Mouse (Mus musculus) heart, adult 9 months (tissue): ENCODE measurements around the gene Arid1b.

Experiments
- DNase-seq, 2 experiments: peaks; one replicate each; pipeline ENCODE4 v3.0.0; 2022; ENCODE audit warnings: low spot score in 2 of 2

The Arid1b gene

DNA sequence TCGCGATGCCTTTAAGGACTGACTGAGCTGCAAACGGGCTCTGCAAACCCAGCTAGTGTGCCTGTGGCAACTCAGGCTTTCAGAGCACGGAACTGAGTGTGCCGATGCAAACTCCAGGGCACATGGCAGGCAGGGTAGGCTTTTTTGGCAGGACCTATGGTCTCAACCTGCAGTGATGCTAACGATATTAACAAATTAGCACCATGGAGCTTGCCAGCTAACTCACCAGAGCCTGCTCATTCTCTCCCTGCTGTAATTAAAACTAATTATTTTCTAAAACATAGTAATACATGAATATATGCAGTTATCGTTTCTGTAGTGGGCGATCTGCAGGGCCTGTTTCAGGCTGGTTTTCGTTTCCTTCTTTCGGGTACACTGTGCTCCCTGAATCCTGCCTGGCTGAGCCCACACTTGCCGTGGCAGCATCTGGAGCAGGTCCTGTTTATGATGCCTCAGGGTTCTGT is 316.3 kb downstream of the Arid1b start:
- no peak for DNase-seq

DNA sequence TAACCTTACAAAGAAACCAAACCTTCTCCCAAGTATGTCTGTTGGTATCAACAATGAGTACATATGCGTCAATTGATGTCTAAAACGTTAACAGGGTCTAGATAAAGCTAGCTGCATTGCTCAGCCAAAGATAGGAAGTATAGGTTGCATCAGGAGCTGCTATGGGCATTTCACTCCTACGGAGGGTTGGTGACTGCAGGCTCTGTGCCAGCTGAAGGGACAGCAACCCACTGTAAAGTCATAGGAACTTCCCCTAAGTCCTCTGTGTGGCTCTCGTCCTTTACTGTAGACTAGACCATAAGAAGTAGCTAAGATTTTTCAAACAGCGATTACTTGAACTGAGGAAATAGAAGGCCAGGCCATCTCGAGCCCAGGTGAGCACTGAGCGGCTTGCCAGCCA is 316.9 kb downstream of the Arid1b start:
- DNase-seq: no peak

DNA sequence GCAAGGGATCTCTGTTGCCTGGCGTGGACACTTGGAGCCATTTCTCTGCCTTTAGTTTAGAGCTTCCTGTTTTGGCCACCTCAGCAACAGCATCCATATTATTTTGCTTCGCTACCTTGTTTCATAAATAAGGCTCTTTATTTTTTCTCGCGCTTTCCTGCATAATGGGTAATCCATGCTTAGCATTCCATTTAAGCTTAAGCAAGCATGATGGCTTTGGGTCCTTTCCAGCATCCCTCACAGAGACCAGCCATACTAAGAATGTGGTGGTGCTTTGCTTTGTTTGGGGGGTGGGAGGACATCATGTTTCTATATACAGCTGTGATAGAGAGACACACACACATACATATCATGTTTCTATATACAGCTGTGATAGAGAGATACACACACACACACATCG is 318.2 kb downstream of the Arid1b start:
- DNase-seq: no peak

DNA sequence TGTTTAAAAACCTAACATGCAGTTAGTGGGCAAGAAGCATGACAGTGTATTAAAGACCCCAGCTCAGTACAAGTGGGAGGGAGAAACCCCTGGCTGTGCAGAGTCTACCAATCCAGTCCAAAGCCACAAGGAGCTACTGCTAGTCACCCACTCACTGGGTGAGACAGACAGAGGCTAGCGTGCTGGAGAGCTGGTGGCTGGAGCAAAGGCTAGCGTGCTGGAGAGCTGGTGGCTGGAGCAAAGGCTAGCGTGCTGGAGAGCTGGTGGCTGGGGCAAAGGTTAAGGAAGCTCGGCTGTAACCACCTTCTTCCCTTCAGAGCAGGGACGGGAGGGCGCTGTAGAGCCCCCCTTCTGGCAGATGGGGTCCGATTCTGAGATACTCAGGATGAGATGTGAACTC is 320.6 kb downstream of the Arid1b start:
- DNase-seq: no peak

DNA sequence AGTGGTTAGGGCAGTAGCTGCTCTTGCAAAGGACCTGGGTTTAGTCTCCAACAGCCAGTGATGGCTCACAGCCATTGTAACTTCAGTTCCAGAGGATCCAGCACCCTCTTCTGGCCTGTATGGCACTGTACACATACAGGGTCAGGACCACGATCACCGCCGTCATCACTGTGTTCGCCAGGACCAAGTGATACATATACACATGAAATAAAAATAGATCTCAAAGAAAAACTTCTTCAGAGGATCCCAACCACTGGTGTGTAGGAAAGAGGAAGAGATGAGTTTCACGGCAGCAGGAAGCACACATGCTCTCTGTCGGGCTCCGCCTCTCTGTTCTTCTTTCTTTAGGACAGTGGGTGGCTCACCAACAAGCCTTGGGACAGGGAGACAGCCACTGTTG is 322.4 kb downstream of the Arid1b start:
- no peak for DNase-seq

DNA sequence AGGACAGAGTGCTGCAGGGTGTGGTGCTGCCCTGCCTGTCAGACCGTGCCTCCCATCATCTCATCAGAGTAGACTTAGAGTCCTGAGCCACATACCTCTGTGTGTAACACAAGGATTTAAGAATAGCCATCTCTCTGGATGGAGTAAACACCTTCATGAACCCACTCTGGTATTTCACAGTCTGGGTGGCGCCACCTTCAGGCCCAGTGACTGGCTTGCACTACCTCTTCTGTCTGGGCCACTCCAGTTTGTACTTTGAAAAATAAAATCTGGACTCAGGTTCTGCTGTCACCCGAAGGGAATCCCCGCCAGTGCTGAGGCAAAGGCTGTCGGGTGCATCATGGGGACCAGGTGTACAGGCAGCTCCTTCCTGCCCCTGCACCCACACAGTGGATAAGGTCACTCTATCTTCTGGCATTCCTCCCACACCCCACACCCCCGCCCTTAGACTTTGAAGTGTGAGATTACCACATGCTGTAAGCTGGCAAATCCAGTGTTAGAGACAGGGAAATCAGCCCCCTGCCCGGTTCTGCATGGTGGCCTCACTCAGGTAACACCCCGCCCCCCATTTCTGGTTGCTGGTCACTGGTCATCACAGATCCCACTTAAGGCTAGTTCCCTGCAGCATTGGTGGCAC is 327.6 kb downstream of the Arid1b start:
- no peak for DNase-seq

DNA sequence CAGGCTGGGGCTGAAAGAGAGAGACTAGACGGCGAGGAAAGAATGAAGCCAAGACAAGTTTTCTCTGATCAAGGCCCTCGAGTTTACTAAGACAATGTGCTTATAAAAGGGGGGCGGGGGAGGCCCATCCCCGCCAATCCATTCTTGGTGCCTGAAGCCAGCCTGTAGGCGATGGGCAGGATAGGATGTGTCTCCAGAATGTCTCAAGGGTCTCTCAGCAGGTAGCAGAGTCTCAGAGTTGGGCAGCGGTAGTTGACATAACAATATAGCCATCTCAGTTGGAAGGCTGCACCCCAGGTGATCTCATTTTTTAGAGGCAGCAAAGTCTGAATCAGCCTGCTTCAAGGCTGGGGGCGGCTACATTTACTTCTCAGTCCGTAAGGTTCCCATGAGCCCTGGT is 328.5 kb downstream of the Arid1b start:
- DNase-seq: no peak

DNA sequence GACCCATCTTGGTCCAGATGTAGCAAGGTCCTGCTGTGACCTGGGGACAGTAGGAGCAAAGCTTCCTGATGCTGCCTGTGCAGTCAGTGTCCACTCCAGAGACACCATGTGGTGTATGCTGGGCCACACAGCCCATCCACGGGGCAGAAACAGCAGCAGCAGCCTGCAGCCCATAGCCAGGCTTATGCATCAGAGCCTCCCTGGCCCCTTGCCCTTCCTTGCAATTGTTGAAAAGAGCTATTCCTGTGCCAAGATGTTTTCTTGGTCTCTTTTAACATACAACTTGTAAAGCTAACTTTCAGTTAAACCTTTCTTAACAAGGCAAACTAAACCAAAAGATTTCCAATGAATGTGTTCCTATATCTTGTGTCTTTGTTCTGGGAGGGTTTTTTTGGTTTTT is 329.6 kb downstream of the Arid1b start:
- DNase-seq: no peak

DNA sequence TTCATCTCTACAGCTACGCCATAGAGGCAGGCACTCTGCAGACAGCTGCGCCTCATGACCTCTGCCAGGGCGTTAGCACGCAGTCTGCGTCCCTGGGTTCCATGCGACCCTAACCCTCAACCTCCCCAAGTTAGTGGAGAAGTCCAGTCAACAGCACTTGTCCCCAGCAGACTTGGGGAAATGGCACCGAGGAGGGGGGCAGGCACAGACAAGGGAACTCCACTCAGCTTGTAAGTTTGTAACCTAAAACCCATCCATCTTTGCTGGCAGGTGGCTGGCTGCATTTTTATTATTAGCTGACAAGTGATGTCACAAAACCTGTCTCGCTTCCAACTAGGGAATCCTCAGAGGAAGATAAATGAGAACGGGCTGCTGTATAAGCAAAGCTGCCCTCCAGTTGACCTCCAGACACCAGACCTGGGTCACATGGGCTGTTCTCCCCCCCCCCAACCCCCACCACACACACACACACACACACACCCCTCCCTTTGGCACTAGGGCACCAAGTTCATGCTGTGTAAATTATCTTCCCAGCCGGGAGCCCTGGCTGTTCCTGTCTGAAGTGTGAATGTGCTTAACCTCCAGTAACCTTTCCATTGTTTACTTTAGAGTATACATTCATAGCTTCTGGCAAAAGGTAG is 330.2 kb downstream of the Arid1b start:
- DNase-seq: peak; percentile 54 to 73

DNA sequence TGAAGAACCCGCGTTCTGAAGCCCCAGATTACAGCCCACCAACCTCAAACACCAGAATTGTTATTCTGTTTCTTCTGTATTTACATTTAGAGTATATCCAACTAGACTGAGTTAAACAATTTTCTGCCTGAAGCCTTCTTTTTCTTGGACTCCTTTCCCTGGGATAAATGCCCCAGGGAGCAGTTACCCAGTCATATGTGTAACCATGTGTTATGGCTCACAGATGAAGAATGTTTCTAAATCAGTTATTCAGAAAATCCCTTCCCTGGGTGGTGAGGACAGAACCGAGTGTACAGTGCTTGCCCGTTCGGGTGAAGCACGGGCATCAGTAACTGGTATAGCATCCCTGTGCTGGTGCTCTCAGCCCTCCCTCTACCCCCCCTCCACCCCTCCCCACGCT is 332.6 kb downstream of the Arid1b start:
- no peak for DNase-seq

DNA sequence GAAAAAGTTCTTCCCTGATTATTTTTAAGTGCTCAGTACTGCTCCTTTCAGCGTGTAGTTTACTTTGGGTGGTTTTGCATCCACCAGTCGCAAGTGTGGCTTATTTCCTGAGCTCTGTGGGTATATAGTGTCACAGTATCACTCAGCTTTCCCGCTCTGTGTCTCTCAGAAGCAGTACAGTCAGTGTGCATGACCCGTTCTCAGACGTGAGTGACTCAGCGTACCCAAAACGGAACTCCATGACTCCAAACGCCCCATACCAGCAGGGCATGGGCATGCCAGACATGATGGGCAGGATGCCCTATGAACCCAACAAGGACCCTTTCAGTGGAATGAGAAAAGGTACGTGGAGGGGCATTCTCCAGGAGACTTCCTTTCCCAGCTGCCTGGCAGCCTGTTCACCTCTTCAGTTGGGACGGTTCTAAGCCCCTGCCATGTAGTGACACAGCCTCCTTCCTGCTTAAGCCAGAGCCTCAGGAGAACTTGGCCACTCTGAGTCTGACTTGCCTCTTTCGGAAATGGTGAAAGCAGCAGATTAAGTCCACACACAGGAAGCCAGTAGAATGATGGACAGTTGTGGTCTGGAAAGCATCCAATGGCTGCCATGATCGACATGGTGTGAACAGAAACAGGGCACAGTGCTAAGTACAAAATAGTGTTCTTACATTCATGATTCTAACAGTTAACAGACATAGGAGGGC is 333.5 kb downstream of the Arid1b start:
- no peak for DNase-seq

DNA sequence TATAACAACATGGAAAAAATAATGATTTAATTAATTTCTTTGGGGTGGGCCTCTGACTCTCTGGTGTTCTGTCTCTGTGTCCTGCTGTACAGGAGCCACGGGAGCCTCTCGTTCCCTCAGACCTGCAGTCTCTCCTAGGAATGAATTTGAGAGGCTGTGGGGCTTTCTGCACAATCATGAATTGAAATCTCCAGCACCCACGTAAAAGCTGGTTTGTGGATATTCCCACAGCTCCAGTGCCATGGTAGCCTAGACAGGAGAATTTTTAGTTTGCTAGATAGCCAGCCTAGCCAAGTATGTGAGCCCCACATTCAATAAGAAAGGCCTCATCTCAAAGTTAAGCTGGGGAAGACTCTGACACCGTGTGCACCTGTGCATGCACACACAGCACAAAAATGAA is 335.3 kb downstream of the Arid1b start:
- no peak for DNase-seq

DNA sequence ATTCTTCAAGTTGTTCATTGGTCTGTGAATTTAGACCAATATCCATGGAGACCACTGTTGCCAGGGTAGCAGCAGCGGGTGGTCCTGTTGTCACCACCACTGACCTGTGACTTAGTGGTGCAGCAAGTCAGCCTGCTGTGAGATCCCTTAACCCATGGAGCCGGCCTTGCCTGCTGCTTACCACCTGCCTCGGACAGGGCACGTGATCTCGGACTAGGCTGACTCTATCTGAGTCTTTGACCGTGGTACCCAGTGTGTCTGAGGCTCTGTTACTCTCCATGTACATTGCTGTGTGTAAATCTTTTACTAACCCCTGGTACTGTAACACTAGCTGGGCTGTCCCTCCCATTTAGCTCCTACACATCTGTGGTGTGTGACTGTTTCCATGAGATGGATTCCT is 335.9 kb downstream of the Arid1b start:
- no peak for DNase-seq

DNA sequence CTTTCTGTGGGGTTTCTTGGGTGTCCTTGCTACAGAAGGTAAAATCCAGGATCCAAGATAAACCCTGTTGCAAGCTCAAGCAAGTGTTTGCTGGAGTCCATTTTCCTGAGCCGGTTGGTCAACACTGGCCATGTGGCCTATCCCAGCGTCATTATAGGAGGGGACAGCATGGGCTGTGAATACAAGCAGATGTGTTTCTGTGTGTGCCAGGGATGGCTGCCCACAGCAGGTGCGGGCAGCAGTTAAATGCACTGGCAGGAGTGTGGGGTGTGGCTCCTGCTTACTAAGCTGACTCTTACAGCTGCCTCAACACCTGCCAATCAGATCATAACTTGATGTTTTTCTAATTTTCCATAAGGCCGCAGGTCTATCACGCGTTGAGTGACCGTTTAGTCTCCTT is 336.5 kb downstream of the Arid1b start:
- no peak for DNase-seq

DNA sequence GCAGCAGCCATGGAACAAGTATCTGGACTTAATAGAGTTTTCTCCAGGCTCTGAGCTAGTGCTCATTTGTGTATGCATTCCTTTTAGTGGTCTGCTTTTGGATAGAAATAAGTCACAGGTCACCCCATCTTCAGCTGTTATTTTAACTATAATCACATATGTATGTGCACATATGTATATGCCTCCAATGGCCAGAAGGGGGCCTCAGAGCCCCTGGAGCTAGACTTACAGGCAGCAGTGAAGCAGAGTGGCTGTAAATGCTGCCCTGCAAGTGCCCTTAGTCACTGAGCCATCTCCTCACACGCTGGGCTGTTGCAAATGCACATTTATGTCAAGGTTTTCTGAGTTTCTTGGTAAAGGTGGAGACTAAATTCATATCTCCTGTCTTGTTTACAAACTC is 337.3 kb downstream of the Arid1b start:
- DNase-seq: no peak

DNA sequence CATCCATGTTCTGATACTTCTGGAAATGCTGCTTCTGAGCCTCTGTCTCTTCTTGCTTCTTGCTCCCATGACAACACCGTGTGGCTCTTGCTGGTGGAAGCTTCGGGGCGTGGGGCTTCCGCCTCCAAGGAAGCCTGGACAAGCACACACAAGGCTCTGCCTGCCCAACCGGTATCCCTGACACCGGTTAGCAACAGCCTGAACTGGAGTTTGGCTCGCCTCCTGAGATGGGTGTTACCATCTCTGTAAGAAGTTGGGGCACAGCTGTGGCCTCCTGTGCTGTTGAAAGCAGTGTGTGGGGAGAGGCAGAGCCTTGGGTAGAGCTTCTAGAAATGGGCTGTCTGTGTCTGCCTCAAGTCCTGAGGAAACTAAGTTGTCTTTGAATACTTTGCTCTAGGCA is 340.4 kb downstream of the Arid1b start:
- DNase-seq: no peak

DNA sequence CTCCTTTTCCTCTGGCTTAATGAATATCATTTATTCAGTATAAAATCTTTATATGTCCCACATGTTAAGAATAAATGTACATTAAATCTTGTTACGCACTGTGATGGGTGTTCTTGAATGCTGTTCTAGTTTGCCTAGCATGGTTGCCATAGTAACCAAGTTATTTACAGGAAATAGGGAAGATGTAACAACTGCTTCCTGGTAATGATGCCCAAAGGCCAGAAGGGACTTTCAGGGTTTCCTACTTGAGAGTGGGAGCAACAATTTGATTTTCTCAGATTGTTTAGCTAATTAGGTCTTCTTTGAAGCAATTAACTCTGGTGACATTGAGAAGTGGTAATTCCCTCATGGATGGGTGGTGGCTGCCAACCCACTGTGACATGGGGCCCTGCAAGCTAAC is 350.3 kb downstream of the Arid1b start:
- DNase-seq: no peak

DNA sequence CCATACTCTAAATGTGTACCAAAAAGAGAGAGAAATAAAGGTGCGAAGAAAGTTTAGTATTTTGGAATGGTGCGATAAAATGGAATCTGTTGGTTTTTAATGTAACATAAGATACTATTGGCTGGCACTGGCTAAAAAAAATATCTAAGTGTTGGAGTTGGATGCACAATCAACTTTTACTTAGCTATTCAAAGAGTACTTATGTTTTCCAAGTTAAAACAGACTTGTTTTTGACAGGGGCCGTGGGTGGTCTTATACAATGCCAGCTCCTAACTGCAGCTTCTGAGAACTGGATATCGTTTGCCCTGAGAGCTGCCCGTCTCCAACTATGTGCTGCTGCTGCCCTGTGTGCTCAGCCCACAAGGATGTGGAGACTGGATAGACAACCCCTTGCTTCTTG is 351.7 kb downstream of the Arid1b start:
- DNase-seq: no peak

DNA sequence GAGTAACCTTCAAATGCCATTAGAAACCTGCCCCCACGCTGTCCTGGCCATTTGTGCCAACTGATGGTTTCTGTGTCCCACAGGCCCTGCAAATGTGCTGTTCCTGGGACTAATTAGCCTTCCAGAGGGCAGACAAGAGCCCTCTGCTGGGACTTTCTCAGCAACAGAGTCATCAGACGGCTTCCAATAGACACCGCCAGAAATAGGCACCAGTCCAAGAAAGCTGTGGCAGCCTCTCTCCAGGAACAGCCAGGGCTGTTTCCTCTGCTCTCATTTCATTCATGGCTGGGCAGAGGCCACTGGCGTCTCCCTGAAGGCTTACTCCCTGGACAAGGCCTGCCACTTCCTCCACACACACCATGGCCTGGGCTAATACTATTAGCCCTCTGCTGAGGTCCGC is 358.8 kb downstream of the Arid1b start:
- peak; percentile 12 to 19 for DNase-seq

DNA sequence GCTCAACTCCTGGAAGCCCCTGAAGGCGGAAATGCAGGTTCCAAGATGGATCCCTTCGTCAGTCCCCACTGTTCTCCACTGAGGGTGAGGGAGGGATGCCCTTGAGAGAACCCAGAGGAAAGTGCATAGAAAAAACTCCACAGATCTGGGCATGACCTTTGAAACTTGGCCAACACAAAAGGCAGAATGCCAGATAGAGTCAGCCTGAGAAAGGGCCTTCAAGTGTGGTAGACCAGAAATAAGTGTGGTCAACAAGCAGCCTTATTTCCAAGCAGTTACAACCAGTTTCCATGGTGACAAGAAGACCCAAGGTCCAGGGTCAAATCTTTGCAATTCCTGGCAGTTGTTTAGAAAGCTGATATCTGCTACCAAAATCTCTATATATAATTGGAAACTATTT is 366.6 kb downstream of the Arid1b start:
- no peak for DNase-seq

DNA sequence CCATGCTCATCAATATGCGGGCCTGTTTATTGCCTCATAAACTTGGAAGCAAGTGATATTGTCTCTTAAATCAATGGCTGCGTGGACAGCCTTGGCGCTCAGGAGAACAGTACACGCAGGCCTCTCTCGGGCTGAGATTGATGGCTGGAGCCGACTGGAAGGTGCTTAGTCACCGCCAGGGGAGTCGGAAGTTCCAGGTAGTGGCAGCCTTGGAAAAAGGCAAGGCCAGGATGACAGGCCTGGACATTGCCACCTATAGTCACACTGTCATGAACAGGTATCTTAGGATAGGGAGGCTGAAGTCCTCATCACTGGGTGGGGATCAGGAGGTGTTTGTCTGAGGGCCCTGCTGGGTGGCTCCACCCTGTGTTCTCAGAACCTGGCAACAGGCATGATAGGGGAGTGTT is 371.9 kb downstream of the Arid1b start:
- no peak for DNase-seq

DNA sequence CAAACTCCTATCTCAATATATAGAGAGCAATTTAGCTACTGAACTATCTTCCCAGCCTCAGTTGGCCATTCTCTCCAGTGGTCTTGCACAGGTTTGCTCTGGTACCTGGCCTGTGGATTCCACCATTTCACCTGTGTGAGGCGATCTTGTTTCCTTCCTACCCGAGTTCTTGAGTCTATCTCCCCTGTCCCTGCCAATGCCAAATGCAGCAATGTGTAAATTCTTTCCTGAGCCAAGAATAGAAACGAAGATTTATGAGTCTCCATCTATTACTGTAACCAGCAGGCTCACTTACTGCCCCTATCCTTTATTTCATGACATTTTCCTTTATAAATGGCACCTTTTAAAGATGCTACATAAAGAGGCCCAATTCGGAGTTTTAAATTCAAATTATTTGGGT is 376.9 kb downstream of the Arid1b start:
- no peak for DNase-seq

DNA sequence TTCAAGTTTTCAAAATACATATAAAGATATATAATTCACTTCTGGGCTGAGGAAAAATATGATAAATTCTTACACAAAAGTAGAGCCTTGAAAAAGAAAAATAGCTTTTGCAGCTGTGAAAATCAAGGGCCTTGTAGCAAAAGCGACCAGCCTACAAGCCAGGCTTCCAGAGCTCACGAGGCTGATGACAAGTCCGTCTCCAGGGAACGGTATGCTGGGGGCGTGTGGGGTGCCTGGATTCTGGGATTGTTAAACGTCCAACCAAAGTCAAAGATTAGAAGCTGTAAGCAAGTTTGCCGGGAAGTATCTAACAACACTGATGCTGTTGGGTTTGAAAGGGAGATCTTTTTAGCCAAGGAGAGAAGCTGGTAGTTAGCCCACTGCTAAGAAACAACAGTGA is 377.4 kb downstream of the Arid1b start:
- DNase-seq: no peak
